Mouse (Mus musculus) thymus, adult 18-20 months (tissue): ENCODE measurements around the gene Tube1.

Experiments used
- DNase-seq, 2 experiments: peaks; one replicate each; pipeline ENCODE4 v3.0.0; 2022; ENCODE audit warnings: mixed read lengths in 2 of 2

Gene Tube1

GRCm38 (mm10) chr10:39133462-39134310 lies at the start of gene Tube1, which contains the start of gene Fam229b:
Gene Tube1, plus strand, starts transcription at chr10:39133976.
Gene Fam229b, minus strand, starts transcription at chr10:39133914.
- DNase-seq = peak; percentile 85 to 92

GRCm38 (mm10) chr10:39096981-39097380 lies 36.8 kb upstream of the Tube1 start:
- no peak for DNase-seq

- DNase-seq = no peak
Observed at GRCm38 (mm10) chr10:39098746-39099145, 35.0 kb upstream of the Tube1 start.

- DNase-seq = no peak
Observed at GRCm38 (mm10) chr10:39104803-39105449, 28.9 kb upstream of the Tube1 start.

GRCm38 (mm10) chr10:39106413-39106812 lies 27.4 kb upstream of the Tube1 start:
- no peak for DNase-seq

- no peak for DNase-seq
Observed at GRCm38 (mm10) chr10:39106935-39107334, 26.8 kb upstream of the Tube1 start.

GRCm38 (mm10) chr10:39108837-39109488 lies 24.8 kb upstream of the Tube1 start:
- DNase-seq = no peak

DNA sequence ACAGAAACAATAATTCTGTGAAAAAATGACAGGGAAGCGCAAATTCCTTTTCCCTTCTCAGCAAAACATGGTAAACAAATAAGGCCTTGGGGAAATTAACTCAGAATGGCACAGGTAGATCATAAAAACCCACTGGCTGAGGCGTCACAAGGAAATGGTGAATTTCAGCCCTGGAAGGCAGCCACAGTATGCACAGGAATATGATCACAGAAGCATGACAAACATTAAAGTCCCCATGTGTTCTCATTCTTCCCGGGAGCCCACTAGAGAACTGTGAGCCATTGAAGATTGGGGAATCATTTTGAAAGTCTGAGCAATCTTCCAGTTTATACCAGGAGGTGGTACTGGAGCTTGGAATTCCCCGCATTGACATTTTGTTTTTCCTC lies 24.3 kb upstream of the Tube1 start:
- no peak for DNase-seq

DNA sequence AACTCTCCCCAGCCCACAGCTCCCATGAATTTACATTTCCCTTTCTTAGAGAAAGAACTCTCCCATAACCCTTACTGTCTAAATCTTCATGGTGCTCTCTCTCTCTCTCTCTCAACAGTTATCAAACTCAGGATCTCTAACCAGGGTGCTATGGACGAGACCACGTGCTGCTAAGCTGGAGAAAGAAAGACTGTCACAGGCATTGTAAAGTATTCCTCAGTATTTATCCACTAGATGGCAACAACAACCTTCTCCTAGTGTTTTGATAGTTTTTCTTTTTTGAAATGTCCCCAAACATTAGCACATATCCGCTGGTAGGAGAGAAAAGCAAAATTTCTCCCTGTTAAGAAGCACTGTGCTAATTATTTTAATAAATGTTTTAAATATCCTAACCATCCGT lies 12.4 kb upstream of the Tube1 start:
- no peak for DNase-seq

- DNase-seq = peak in 1 of 2 experiments; percentile 62
Observed at GRCm38 (mm10) chr10:39137766-39138165, 4.0 kb downstream of the Tube1 start.

DNA sequence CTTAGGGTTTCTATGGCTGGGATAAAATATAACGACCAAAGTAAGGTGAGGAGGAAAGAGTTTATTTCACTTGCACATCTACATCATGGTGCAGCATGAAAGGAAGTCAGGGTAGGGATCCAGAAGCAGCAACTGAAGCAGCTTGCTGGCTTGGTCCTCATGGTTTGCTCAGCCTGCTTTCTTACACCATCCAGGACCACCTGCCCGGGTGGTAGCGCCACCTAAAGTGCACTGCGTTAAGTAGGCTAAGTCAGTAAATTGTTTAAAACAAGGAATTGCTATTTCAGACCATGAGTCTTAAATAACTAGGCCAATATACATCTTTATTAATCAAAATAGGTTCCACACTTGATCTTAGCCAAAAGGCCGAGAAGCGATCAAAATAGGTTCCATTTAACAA lies 5.0 kb downstream of the Tube1 start:
- no peak for DNase-seq

DNA sequence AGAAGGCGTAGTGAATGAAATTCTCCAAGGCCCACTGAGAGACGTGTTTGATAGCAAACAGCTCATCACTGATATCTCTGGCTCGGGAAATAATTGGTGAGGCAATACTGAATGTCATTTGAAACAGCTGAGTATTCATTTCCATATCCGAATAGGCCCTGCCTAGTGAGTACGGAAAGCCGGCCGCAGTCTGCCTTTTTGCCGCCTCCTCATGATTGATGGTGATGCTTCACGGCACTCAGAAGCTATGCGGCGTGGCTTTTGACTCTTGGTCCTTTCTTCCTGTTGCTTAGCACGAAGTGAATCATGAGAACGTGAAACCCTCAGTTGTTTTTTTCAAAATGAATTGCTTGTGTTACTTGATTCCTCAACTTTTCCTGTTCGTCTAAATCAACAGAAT lies 7.1 kb downstream of the Tube1 start:
- DNase-seq = no peak

- DNase-seq = no peak
Observed at GRCm38 (mm10) chr10:39141401-39141800, 7.6 kb downstream of the Tube1 start.

GRCm38 (mm10) chr10:39142216-39142615 lies 8.4 kb downstream of the Tube1 start:
- DNase-seq = no peak

GRCm38 (mm10) chr10:39156719-39157118 lies 22.9 kb downstream of the Tube1 start:
- no peak for DNase-seq

GRCm38 (mm10) chr10:39157321-39157720 lies 23.5 kb downstream of the Tube1 start:
- DNase-seq = no peak

- DNase-seq = no peak
Observed at GRCm38 (mm10) chr10:39158306-39158705, 24.5 kb downstream of the Tube1 start.

DNA sequence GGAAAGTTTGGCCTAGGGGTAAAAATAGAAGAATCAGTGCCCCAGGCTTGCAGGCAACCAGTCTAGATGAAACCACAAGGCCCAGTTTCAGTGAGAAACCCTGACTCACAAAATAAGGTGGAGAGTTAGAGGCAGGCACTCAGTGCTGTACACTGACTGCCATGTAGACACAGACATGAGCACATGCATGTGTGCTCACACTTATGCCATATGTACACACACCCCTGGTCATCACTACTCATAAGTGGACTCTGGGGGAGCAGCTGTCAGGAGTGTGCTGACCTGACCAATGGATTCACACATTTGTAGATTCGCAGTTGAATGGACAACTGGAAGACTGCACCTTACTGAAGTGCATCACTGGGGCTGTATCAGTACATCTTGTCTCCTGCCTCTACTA lies 27.6 kb downstream of the Tube1 start:
- DNase-seq = no peak

DNA sequence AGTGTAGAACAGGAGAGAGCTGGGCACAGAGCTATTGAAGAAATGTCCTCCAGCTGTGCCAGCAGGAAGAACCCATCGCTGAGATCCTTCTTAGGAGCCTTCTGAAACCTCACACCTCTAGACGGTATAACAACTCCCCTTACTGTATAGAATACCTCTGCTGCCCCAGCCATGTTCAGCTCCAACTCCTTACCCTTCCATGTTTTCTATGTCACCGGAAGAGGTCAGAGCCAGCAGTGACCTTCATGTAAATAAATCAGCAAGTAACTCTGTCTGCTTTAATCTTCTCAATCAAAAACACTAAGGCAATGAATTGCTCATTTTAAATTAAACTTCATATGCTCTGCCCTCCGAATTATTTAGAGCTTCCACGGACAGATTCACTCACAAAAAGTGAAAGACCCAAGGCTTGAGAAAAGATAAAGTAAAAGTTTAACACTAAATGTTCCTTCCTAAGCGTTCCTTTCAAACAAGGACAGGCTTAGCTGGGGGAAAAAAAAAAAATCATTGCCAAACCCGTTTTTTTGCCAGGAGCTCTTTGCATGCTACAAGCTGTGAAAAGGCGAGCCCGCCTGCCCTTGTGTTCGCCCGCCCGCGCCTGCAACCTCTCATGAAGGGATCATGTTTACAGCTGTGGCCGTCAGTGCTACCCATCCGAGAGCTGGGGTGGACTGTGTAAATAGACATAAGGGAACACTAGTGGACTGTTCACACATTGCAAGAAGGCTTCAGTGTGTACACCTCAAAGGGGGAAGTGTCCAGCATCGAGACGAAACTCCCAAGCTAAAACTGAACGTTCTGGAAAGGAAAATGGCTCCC lies 29.1 kb downstream of the Tube1 start:
- no peak for DNase-seq

GRCm38 (mm10) chr10:39163694-39164093 lies 29.9 kb downstream of the Tube1 start, which contains the start of gene Ccn6:
Gene Ccn6, minus strand, starts transcription at chr10:39163794.
- no peak for DNase-seq

- DNase-seq = no peak
Observed at GRCm38 (mm10) chr10:39165632-39166115, 31.9 kb downstream of the Tube1 start.

DNA sequence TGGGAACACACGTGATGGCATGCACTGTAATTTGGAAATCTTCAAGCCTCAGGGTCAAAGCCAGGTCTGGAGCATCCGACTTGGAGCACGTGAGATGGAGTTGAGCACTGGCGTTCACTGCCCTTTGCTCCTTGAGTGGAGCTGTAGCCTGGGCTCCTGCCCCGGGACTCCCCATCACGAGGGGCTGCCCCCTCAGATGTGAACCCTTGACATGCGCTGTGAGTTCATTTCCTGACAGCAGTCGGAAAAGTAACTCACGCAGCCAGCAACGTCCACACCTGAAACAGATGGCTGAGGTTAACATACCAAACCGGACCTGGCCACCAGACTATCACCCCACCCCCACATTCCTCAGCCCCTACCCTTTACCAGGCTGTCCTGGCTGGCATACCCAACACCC lies 33.8 kb downstream of the Tube1 start:
- no peak for DNase-seq

DNA sequence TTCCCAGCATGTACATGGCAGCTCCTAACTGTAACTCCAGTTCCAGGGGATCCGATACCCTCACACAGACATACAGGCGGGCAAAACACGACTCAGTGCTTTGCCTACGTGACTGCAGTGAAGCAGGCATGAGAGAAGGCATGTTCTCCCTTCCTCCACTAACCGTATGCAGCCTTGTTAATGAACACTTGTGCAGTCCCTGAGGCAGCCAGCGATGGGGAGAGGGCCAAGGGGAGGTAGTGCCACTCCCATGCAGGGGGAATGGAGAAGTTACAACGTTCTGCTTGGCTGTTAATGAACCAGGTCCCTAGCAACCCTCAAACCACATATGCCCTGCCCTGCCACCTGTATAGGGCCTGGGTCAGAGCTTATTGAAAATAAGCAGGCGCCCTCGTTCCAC lies 35.9 kb downstream of the Tube1 start:
- DNase-seq = no peak
